Mouse (Mus musculus): ENCODE data around the gene Pcsk6.

DNA sequence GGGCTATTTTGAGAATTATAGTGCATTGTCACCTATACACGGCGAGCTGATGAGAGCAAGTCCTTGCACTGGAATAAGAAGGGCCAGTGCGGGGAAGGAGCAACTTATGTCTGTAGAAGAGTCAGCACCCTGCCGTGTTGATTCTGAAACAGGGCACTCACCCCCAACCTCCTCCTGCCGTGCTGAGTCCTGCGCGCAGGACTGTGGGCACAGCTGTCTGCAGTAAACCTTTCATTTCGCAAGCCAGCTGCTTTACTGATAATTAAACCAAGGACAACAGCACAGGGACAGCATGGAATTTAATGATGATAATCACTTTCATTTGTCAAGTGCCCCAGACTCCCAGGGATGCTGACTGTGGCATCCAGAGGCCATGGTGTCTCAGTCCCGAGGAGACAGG, 183.1 kb downstream of the Pcsk6 start:
- TF ChIP-seq CTCF (IDR thresholded peaks at IDR 0.05; ENCODE audit: low read depth, low read length) (no peak), GATA1 (IDR thresholded peaks at IDR 0.05; ENCODE audit: borderline replicate concordance, low read length) (no peak), TAL1 (conservative IDR thresholded peaks at IDR 0.05; ENCODE audit: low read depth, low read length) (no peak), POLR2AphosphoS5 (IDR thresholded peaks at IDR 0.05; ENCODE audit: insufficient replicate concordance, low read depth, low read length) (no peak)
